Mouse (Mus musculus) ES-E14 (cell line): ENCODE data around the gene Efna3. TPM values are rescaled to one million over a fixed set of nuclear protein-coding genes. Genes with fewer than 3 reads are reported as not detected.
A peak's percentile ranks its signal among the peaks of the same experiment; 100 is the strongest.

Source experiments
- DNase-seq: peaks from one replicate; pipeline ENCODE4 v3.0.0-alpha.2; 2013; ENCODE audit warnings: low read depth, low spot score
- H3K27ac ChIP-seq: 2 replicates; pipeline ENCODE4 v1.5.1; 2012; ENCODE audit warnings: low read depth, mild to moderate bottlenecking, low read length, moderate library complexity, mixed read lengths; ENCODE audit not compliant: poor library complexity, insufficient read depth, severe bottlenecking
- H3K36me3 ChIP-seq: 2 replicates; pipeline ENCODE4 v1.6.1; 2012; ENCODE audit warnings: mild to moderate bottlenecking, low read length, moderate library complexity, mixed read lengths; ENCODE audit not compliant: control insufficient read depth, poor library complexity, insufficient read depth, severe bottlenecking
- H3K4me1 ChIP-seq, 2 experiments: fragments of 150-350 bp in 1 of 2; sonication (generic) in 1 of 2; 2 replicates each; pipeline ENCODE4 v1.6.1; 2012; ENCODE audit warnings: low read length in 2 of 2, mild to moderate bottlenecking in 1 of 2, mixed read lengths in 1 of 2; ENCODE audit not compliant: control insufficient read depth in 2 of 2, insufficient read depth in 2 of 2, poor library complexity in 1 of 2
- H3K4me3 ChIP-seq, 2 experiments: fragments of 150-350 bp in 1 of 2; sonication (generic) in 1 of 2; 2 replicates each; pipeline ENCODE4 v1.5.1; 2012; ENCODE audit warnings: low read length in 2 of 2, low read depth in 1 of 2, mild to moderate bottlenecking in 1 of 2, mixed read lengths in 1 of 2; ENCODE audit not compliant: insufficient read depth in 1 of 2, poor library complexity in 1 of 2, severe bottlenecking in 1 of 2
- H3K9ac ChIP-seq: 2 replicates; pipeline ENCODE4 v1.6.1; 2012; ENCODE audit warnings: low read depth, mild to moderate bottlenecking, low read length, mixed read lengths; ENCODE audit not compliant: poor library complexity, insufficient read depth, severe bottlenecking
- H3K9me3 ChIP-seq: fragments of 150-350 bp; sonication (generic); 2 replicates; pipeline ENCODE4 v1.6.1; 2012; ENCODE audit warnings: low read depth, mild to moderate bottlenecking, low read length; ENCODE audit not compliant: control insufficient read depth, insufficient read depth
- CHD2 ChIP-seq: IDR thresholded peaks from 2 replicates; pipeline ENCODE4 v1.6.1; 2014; ENCODE audit warnings: mild to moderate bottlenecking, low read depth, low read length, inconsistent platforms
- HCFC1 ChIP-seq: IDR thresholded peaks from 2 replicates; pipeline ENCODE4 v1.6.1; 2012; ENCODE audit warnings: low read length, inconsistent platforms, borderline replicate concordance; ENCODE audit not compliant: insufficient read depth
- MAFK ChIP-seq: IDR thresholded peaks from 2 replicates; pipeline ENCODE4 v1.6.1; 2014; ENCODE audit warnings: mild to moderate bottlenecking, low read depth, low read length, inconsistent platforms; ENCODE audit not compliant: insufficient read depth
- ZC3H11A ChIP-seq: IDR thresholded peaks from 2 replicates; pipeline ENCODE4 v1.6.1; 2012; ENCODE audit warnings: low read depth, mild to moderate bottlenecking, inconsistent platforms, low read length, borderline replicate concordance
- ZNF384 ChIP-seq: IDR thresholded peaks from 2 replicates; pipeline ENCODE4 v1.6.1; 2012; ENCODE audit warnings: low read depth, low read length, inconsistent platforms
- in situ Hi-C, 2 experiments: fragments of 600-800 bp; cut with MboI; formaldehyde crosslinking; loops; one replicate each; pipeline ENCODE4 v1.15.1; 2025; ENCODE audit warnings: low sequenced_read_pairs in 2 of 2, inconsistent platforms in 1 of 2; ENCODE audit not compliant: unreplicated experiment in 2 of 2
- total RNA-seq: library from RNA; depleted of rRNA; stranded (reverse); fragments of 300-350 nt; gene quantifications from 2 replicates; pipeline ENCODE4 v1.2.3, GENCODE M21; 2012

Efna3 gene
- total RNA-seq, 1 experiment = 7.5 TPM

DNA sequence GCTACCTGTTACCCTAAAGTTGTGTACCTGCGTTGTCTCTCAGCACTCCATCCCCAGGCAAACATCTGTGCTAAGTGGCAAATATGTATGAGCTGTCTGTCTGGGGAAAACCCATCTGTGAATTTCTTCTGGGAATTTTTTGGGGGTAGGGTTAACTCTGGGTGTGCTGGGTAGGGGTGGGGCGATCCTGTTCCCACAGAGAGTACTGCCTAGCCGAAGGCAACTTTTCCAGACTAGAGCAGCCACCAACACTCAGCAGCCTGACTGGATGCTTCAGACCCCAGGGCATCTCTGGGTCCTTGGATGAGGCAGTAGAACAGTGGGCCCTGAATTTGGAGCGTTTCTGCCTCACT, 40.5 kb downstream of the Efna3 start:
- in situ Hi-C loops = no loop called here
- no peaks in the 10 kb centered on the region for H3K36me3 ChIP-seq
- no peak for TF ChIP-seq CHD2
- no peak for TF ChIP-seq ZNF384
- TF ChIP-seq HCFC1 = no peak
- no peak for TF ChIP-seq MAFK
- no peak for TF ChIP-seq ZC3H11A
- DNase-seq = no peak
- H3K9ac ChIP-seq = no peak overlapping the region
- H3K4me3 ChIP-seq = no peak overlapping the region
- peaks cover 0 to 25% of the 10 kb centered on the region in 2 experiments; a peak in 3 of 4 replicates for H3K4me1 ChIP-seq
- no peak overlapping the region for H3K27ac ChIP-seq
- H3K9me3 ChIP-seq = no peaks in the 10 kb centered on the region

DNA sequence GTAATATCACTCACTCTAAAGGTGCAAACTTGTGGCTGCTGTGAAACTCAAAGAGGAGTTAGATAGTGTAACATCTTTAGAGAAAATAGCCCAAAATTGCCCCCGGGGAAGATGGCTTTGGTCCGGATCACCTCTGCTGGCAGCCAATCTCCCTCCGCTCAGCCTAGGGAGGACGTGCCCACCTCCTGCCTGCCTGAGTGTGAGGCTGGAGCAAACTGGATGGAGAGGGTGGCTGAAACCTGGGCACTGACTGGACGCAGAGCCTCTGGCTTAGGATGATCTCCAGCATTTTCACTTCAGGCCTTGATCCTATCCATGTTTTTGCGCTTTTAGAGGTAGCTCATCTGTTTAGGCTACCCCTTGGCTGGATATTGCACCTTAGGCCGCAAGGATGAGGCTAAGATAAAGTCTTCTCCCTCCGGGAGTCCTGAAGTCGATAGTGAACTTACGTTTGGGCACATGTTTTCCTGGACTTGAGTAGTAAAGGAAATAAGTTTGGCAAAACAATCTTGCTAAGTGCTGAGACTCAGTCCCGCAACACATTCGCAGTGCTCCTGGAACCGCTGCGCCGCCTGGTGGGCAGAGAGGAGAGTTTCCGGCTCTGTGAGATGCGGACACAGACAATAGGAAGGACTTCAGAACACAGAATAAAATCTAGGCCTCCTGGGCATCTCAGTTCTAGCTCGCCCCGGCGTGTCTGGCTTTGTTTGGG, 41.0 kb downstream of the Efna3 start:
- Histone ChIP-seq H3K36me3 (no peaks in the 10 kb centered on the region), H3K27ac (no peak overlapping the region), H3K9me3 (no peaks in the 10 kb centered on the region), H3K4me3 (peak overlapping the region; percentile 59 to 74; a peak in 2 of 4 replicates), H3K9ac (no peak overlapping the region; the same call in 1 of the 2 replicates), H3K4me1 (peaks cover 0 to 23% of the 10 kb centered on the region in 2 experiments; a peak in 3 of 4 replicates)
- in situ Hi-C loops = no loop called here
- TF ChIP-seq ZC3H11A (no peak; the same call in 1 of the 2 replicates), ZNF384 (no peak), MAFK (no peak), HCFC1 (no peak), CHD2 (no peak)
- DNase-seq = peak; percentile 88

DNA sequence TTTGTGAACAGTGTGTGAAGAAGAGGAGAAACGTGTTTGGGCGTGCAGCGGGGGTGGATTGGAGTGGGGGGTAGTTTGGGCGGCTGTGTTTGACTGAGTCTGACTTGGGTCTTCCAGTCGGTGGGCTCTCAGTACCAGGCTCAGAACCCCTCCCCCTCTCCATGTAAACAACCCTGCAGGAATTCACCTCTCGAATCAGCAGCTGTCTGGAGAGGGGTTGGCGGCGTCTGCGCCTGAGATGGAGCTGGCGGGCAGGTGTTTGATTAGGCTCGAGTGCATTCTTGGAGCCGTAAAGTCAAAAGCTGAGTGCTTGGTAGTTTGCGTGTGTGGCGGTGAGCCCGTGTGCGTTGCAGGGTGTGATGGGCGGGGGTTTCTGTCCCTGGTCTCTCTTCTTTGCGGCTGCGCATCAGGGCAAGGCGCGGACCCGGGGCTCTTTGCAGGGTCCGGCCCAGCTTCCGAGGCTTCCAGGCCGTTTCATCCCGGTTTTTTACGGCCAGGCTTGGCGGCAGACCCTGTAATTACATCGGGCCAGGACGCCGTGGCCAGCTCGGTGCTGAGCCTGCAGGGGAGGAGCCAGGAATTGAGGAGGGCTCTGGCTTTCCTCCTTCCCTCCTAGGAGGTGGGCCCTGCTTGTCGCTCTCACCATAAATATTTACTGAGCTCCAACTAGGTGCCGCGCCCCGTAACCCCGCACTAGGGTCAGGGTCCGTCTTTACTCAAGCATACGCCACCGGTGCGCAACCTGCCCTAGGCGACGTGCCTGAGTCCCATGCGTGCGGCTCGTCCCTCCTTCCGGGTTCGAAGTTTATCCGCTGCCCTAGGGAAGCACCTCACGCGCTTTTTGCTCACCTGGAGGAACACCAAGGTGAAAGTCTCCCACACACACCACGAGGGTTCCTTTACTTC, 41.9 kb downstream of the Efna3 start, which contains the start of gene Efna1:
TSS of gene Efna1 (minus strand) at position 537 of the 906 bp plus-strand sequence.
- Histone ChIP-seq H3K27ac (no peak within 1 kb of the TSS), H3K4me1 (peaks cover 0 to 23% of the 10 kb centered on the region in 2 experiments; a peak in 3 of 4 replicates), H3K4me3 (peak within 1 kb of the TSS; percentile 59 to 74), H3K9ac (peak within 1 kb of the TSS; percentile 51), H3K36me3 (no peaks in the 10 kb centered on the region), H3K9me3 (no peaks in the 10 kb centered on the region)
- in situ Hi-C loops = no loop called here
- DNase-seq = no peak
- TF ChIP-seq ZC3H11A (no peak), HCFC1 (no peak), CHD2 (no peak), MAFK (no peak)

DNA sequence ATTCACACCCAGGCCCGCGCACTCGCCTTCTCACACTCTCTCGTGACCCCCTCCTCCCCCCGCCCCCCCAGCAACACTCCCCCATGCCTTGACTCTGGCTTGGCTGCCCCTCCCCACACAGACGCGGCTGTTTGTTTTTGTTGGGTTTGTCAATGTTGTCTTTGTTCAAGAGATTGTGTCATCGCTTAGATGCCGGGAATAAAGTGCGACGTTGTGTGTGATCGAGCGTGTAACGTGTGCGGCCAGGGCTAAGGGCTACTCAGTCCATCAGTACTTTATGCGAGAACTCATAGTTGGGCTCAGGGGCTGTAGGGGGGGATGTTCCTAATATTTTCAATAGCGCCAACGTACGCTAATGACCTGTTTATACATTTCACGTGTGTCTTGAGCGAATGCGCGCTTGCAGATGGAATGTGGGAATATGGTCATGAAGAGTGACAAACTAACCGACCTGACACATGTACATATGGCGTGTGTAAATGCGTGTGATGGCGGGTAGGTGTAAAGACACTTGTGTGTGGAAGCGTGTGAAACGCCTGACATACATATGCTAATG, 42.6 kb downstream of the Efna3 start:
- TF ChIP-seq CHD2 (no peak), HCFC1 (no peak), ZC3H11A (no peak), MAFK (no peak), ZNF384 (no peak)
- Histone ChIP-seq H3K9me3 (no peaks in the 10 kb centered on the region), H3K27ac (no peak overlapping the region), H3K4me3 (peak overlapping the region; percentile 59 to 74), H3K9ac (peak overlapping the region; percentile 51; the same call in 1 of the 2 replicates), H3K4me1 (peaks cover 0 to 17% of the 10 kb centered on the region in 2 experiments; a peak in 1 of 4 replicates), H3K36me3 (no peaks in the 10 kb centered on the region)
- in situ Hi-C loops = no loop called here
- no peak for DNase-seq
